Mouse (Mus musculus) A20 (cell line): Measurements from ENCODE around the gene Gm20695.
"Not testable (repeated sequence)": the region's sequence is repeated elsewhere in the genome, so short reads cannot be mapped to it uniquely, and the experiment has no call there.

Experiments
- DNase-seq: peaks from one replicate; pipeline ENCODE4 v3.0.0-alpha.2; 2011; ENCODE audit warnings: low read depth, low spot score

Gm20695 gene

DNA sequence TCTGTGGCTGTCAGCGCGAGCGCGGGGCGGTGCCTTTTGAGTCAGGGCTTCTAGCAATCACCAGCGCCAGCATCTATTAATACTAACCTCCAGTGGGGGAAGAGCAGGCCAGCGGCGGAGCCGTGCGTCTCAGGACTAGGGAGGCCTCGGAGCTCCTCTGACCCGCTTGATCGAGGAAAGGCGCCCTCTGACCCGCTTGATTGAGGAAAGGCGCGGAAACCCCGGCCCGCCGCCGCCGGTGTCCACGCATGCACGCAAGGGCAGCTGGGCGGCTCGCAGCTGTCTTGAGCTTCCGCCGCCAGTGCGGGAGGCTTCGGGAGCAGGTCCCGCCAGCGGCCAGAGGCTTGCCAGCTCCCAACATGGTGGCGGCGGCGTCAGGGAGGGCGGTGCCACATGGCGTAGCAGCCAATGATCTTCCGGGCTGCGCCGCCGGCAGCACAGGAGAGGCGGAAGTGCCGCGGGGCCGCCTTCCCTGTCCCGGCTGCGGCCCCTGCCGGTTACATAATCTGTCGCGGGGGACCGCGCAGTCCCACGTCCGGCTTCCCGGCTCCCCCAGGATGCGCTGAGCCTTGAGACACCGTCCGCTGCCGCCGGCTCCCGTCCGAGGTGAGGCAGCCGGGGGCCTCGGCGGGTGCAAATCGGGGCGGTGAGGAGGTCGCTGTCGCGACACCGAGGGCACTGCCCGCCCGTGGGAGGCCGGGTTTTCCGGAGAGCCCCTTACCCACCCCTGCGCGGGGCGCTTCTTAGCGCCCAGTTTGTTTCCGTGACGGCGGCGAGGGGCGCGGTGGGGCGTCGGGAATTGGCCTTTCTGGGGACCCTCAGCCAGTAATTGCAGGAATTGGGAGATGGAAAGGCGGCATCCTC lies at the start of gene Gm20695, which contains the start of gene Zfp597:
TSS of gene Gm20695 (plus strand) at position 448 of the 864 bp plus-strand sequence.
TSS of gene Zfp597 (minus strand) at position 361 of the 864 bp plus-strand sequence.
- DNase-seq: peak; percentile 97

DNA sequence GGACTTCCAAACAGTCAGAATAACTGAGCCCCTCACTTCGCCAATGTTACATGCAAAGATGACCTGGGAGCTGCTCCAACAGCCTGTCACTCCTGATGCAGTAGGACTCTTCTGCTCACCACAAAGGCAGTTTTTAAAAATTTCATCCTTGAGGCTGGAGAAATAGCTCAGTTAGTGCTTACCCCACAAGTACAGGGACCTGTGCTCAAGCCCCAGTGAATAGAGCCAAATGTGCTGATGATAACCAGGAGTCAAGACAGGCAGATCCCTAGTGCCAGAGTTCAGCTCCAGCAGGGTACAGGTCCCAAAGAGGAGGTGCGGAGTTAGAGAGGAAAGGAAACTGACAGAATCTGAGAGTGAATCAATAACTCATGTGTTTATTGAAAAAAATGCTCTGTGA lies 49.0 kb upstream of the Gm20695 start:
- DNase-seq: no peak

GRCm38 (mm10) chr16:3839157-3839885 lies 45.1 kb upstream of the Gm20695 start:
- no peak for DNase-seq

DNA sequence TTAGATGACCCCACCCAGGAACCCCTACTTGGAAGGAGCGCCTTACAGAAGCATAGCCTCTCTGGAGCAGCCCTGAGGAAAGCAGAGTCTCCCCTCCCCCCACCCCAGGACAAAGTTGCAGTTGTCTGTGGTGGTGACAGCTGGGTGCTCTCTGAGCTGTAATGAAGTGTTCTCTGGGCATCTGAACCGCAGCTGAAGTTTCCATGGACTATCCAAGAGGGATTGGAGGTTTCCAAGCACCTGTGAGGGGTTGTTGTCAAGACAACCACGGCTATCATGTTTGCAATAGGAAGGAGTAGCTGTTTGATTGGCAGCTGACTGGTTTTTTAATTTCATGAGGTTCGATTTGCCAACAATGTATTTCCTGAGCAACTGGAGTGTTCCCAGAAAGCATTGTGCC lies 41.5 kb upstream of the Gm20695 start:
- DNase-seq: no peak

- no peak for DNase-seq
These were observed 40.7 kb upstream of the Gm20695 start for GRCm38 (mm10) chr16:3843796-3844195.

DNA sequence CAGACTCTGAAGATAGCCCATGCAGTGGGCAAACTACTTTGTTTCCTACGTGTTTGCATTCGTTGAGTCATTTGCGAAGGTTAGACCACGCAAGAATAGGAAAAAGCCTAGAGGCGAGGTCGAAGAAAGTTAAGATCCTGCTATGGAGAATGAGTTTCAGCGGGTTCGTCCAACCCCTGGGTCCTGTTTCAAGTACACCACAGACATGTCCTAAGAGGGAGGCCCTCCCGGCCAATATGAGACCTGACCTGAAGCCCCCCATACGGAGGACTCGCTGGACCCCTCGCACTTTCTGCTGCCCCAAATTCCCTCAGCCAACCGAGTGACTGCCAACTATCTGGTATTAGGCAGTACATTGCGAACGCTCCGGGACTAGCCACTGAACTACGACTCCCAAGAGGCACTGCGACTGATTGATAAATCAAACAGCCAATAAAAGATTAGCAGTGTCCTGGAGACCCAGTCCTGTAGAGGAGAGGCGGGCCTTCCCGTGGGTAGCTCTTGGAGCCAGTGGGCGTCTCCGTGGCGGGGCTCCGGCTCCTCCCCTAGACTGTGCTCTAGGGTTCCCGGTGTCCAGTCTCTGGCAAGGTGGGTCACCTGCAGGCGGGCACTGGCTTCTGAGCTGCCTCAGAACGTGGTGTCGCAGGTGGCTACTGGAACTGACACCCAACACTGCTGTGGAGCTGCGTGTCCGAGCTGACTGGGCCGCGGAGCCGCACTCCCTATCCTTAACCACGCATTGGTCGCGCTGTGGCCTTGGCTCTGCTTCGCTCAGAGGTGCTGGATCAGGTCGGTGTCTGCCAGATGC lies 37.5 kb upstream of the Gm20695 start, which contains the start of gene Zfp174:
TSS of gene Zfp174 (plus strand) at position 558 of the 808 bp plus-strand sequence.
- DNase-seq: peak; percentile 95

DNA sequence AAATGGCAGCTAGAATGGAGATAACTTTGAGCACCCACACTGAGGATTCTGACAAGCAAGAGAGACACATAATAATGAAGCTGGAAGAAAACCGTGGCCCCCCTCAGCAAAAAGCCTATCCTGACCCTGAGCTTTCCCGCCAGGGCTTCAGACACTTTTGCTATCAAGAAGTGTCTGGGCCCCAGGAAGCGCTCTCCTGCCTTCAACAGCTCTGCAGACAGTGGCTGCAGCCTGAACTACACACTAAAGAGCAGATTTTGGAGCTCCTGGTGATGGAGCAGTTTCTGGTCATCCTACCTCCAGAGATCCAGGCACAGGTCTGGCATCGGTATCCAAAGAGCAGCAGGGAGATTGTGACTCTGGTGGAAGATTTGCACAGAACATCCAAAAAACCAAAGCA lies 36.6 kb upstream of the Gm20695 start:
- DNase-seq: no peak

- no peak for DNase-seq
These were observed 36.0 kb upstream of the Gm20695 start for GRCm38 (mm10) chr16:3848416-3848815.

GRCm38 (mm10) chr16:3851301-3851700 lies 33.1 kb upstream of the Gm20695 start:
- DNase-seq: not testable (repeated sequence)

GRCm38 (mm10) chr16:3852586-3852985 lies 31.9 kb upstream of the Gm20695 start:
- DNase-seq: no peak

- DNase-seq: no peak
These were observed 29.8 kb upstream of the Gm20695 start for GRCm38 (mm10) chr16:3854437-3855182.

DNA sequence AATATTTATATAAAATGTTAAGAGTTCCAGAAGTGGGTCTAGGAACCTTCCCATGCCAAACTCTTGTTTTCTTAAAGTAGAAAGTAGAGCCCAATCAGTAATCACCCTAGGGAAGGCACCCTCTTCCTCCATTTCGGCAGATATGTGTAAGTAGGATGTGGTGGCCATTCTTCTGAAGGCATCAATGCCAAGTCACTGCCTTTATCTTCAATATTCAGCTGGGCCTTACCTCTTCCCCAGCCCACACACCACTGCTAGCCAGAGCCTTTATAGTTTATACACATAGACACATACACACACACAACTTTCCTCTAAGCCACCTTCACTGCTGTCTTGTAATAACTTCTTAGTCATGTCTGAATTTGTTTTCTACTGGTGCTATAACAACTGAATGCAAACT lies 28.7 kb upstream of the Gm20695 start:
- DNase-seq: no peak

DNA sequence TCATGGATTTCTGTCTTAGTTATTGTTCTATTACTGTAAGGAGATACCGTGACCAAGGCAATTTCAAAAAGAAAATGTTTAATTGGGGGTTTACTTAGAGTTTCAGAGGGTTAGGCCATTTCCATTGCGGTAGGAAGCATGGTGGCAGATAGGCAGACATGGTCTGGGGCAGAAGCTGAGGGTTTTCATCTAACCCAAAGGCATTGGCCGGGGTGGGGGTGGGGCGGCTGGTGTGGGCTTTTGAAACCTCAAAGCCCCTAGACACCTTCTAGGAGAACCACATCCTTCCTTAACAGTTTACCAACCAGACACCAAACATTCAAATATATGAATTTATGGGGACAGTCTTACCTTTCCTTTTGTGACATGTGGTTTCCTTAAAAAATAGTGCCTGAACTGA lies 25.2 kb upstream of the Gm20695 start:
- no peak for DNase-seq

- no peak for DNase-seq
These were observed 12.6 kb upstream of the Gm20695 start for GRCm38 (mm10) chr16:3871815-3872214.

- DNase-seq: peak; percentile 94
These were observed 12.0 kb upstream of the Gm20695 start, which contains the start of gene Naa60 for GRCm38 (mm10) chr16:3872216-3873047. Naa60 (plus strand) TSS chr16:3872375.

- DNase-seq: no peak
These were observed 8.1 kb upstream of the Gm20695 start for GRCm38 (mm10) chr16:3876346-3876745.

GRCm38 (mm10) chr16:3885065-3885670 lies 720 bp downstream of the Gm20695 start:
- DNase-seq: peak; percentile 43

DNA sequence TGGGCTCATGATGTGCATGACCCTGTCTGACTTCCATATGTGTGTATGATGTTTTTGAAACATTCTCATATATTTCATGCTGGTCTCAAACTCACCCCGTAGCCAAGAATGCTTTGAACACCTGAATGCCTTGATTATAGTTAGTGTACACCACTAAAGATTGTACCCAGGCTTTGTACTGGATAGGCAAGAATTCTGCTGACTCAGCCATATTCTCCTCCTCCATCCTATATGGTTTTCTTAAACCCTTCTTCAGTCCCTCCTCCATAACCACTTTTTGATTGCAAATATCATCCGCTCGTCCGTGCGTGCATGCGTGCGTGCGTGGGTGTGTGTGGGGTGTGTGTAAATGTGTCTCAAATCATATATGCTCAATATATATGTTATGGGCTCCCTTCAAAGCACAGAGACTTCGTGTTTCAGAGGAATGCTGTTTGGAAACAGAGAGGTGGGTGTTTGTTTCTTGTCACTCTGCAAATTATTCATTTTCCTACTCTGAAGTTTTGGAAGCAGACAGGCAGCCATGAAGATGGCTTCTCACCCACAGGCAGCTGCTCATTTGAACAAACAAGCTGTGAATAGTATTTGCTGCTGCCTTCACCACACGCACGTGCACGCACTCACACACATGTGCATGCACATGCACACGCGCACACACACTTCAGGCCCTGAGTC lies 7.3 kb downstream of the Gm20695 start:
- no peak for DNase-seq

- no peak for DNase-seq
These were observed 9.3 kb downstream of the Gm20695 start for GRCm38 (mm10) chr16:3893739-3894138.
